Mouse (Mus musculus) heart, postnatal 0 days (tissue): ENCODE measurements at regions not wholly inside any gene's neighbourhood (a gene's known extent, or its start where the extent isn't known, plus 50 kb on each side); places are given as distances from the start of the nearest gene placed in this dataset.

Experiments
- ATAC-seq: fragments of 200-750 bp; cut with Nextera tagmentation; 2 replicates; pipeline ENCODE4 v1.8.0; 2017; ENCODE audit warnings: low read depth, moderate number of reproducible peaks, moderate library complexity; ENCODE audit not compliant: insufficient read depth
- DNase-seq: peaks from one replicate; pipeline ENCODE4 v3.0.0-alpha.2; 2016; ENCODE audit warnings: low spot score
- H3K27ac ChIP-seq: fragments of 300-500 bp; sonication (generic); 2 replicates; pipeline ENCODE4 v1.5.1; 2014; ENCODE audit warnings: low read depth, mild to moderate bottlenecking
- H3K27me3 ChIP-seq: fragments of 300-500 bp; sonication (generic); 2 replicates; pipeline ENCODE4 v1.6.1; 2014; ENCODE audit warnings: low read length, mixed read lengths; ENCODE audit not compliant: control insufficient read depth, insufficient read depth
- H3K36me3 ChIP-seq: fragments of 300-500 bp; sonication (generic); replicated peaks from 2 replicates; pipeline ENCODE4 v1.6.1; 2014; ENCODE audit warnings: low read length, mixed read lengths; ENCODE audit not compliant: control insufficient read depth, insufficient read depth
- H3K4me1 ChIP-seq: fragments of 300-500 bp; sonication (generic); 2 replicates; pipeline ENCODE4 v1.6.1; 2014; ENCODE audit warnings: antibody characterized with exemption; ENCODE audit not compliant: control insufficient read depth, insufficient read depth
- H3K4me2 ChIP-seq: fragments of 300-500 bp; sonication (generic); 2 replicates; pipeline ENCODE4 v1.6.1; 2014; ENCODE audit warnings: low read depth, mild to moderate bottlenecking, low read length, moderate library complexity
- H3K4me3 ChIP-seq: fragments of 300-500 bp; sonication (generic); 2 replicates; pipeline ENCODE4 v1.5.1; 2014; ENCODE audit warnings: low read depth, low read length
- H3K9ac ChIP-seq: fragments of 300-500 bp; sonication (generic); replicated peaks from 2 replicates; pipeline ENCODE4 v1.6.1; 2014; ENCODE audit warnings: low read depth, low read length, mixed read lengths
- H3K9me3 ChIP-seq: fragments of 300-500 bp; sonication (generic); replicated peaks from 2 replicates; pipeline ENCODE4 v1.6.1; 2016; ENCODE audit warnings: low read length; ENCODE audit not compliant: control insufficient read depth
- CTCF ChIP-seq: IDR thresholded peaks from 2 replicates; pipeline ENCODE4 v1.5.1; 2016; ENCODE audit warnings: antibody characterized with exemption, control low read depth, low read depth
- EP300 ChIP-seq: IDR thresholded peaks from 2 replicates; pipeline ENCODE4 v1.6.1; 2016; ENCODE audit warnings: antibody characterized with exemption, low read depth
- WGBS: fragments of 180-500 bp; shearing (Covaris S2); extraction: QIAGEN DNeasy Blood & Tissue Kit; methylation state at CpG from one replicate; pipeline ENCODE4 v1.1.7; 2014; 5-methylcytosine and 5-hydroxymethylcytosine counted together

DNA sequence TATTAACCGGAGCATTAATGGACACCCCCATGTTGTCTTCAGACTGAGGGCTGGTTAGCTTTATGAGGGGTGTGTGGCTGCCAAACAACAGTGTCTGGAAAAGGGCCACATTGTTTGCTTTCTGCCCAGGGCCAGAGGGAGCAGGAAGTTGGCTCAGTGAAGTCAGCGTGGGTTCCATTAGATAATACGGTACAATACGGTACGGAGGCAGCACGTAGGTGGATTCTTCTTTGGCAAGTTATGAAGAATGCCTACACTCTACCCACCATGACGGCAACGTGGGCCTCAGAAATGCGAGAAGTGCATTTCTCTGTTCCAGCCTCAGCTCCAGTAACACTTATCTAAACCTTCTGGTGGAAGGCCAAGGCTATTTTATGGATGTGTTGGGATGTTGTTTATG is 108.2 kb downstream of the Gm10260 start:
- no peak for ATAC-seq
- Histone ChIP-seq H3K9ac (no peak overlapping the region), H3K9me3 (no peaks in the 10 kb centered on the region), H3K27me3 (no peaks in the 10 kb centered on the region), H3K4me3 (no peak overlapping the region), H3K27ac (no peak overlapping the region), H3K36me3 (no peaks in the 10 kb centered on the region), H3K4me1 (no peaks in the 10 kb centered on the region), H3K4me2 (no peak overlapping the region)
- WGBS: 78% methylated on average over 9 of the region's 9 CpGs
- DNase-seq: no peak
- TF ChIP-seq EP300 (no peak), CTCF (no peak)

DNA sequence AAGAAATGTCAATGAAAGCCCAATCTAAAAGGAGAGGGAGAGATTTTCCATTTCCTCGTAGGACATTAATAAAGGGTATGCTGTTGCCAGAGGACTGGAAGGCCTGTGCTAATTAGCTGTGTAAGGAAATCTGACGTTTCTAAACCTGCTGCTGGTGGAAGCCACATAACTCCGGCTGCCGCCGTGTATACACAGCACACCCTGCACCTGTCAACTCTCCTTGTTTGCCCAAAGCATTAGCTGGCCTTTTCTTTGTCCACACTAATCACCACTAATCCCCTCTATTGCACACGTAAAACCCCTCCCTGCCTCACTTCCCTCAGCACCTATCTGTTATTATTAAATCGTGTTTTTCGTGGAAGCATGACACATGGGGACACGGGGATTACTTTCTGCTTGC is 108.7 kb downstream of the Gm10260 start:
- Histone ChIP-seq H3K4me2 (no peak overlapping the region), H3K4me1 (0 out of 2 replicates have a peak, but pooled peaks cover under 1% of the 10 kb centered on the region), H3K9me3 (no peaks in the 10 kb centered on the region), H3K27ac (no peak overlapping the region), H3K9ac (no peak overlapping the region), H3K36me3 (no peaks in the 10 kb centered on the region), H3K27me3 (no peaks in the 10 kb centered on the region), H3K4me3 (no peak overlapping the region)
- TF ChIP-seq CTCF (no peak), EP300 (no peak)
- 79% methylated on average over 9 of the region's 9 CpGs for WGBS
- no peak for ATAC-seq
- no peak for DNase-seq

DNA sequence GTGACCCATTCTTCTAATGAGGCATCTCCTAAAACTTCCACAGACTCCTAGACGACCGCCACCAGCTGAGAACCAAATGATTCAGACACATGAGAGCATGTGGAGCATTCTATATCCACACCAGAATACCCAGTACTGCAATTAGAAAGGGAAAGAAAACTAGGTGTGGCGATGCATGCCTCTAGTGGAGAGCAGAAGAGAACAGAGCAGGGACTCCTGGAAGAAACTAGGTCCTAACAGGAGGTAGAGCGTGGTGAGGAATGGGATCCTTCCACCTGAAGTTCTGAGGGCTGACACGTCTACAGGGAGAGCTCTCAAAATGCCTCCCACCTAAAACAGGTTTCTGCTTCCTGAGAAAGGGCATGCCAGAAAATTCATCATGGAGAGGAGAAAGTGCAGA is 109.3 kb downstream of the Gm10260 start:
- ATAC-seq: no peak
- Histone ChIP-seq H3K27ac (no peak overlapping the region), H3K4me1 (peaks cover 6% of the 10 kb centered on the region), H3K9me3 (no peaks in the 10 kb centered on the region), H3K4me3 (no peak overlapping the region), H3K4me2 (no peak overlapping the region), H3K27me3 (no peaks in the 10 kb centered on the region), H3K9ac (no peak overlapping the region), H3K36me3 (no peaks in the 10 kb centered on the region)
- TF ChIP-seq EP300 (no peak), CTCF (no peak)
- no peak for DNase-seq
- 95% methylated on average over 5 of the region's 5 CpGs for WGBS

DNA sequence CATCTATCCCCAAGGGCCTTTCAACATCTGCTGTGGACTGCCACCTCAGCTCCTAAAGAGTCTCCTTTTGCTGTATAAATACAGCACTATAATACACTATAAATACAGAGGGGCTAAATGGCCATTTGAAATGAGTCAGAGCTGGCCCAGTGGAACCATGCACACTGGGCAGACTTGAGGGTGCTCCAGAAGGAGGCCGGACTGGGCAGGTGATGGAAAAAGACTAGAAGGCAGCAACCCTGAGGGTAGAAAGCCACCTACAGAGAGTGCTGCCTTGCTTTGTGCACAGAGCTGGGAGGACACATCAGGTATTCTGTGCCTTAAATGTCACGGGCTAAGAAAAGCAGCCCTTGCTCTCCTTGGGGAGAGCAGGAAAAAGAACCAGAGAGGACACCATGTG is 110.2 kb downstream of the Gm10260 start:
- DNase-seq: no peak
- no peak overlapping the region for H3K9ac ChIP-seq
- no peak overlapping the region for H3K27ac ChIP-seq
- no peak overlapping the region for H3K4me2 ChIP-seq
- 85% methylated on average over 2 of the region's 2 CpGs for WGBS
- H3K9me3 ChIP-seq: no peaks in the 10 kb centered on the region
- no peak for ATAC-seq
- H3K4me1 ChIP-seq: peaks cover 10% of the 10 kb centered on the region
- H3K36me3 ChIP-seq: no peaks in the 10 kb centered on the region
- no peak overlapping the region for H3K4me3 ChIP-seq
- H3K27me3 ChIP-seq: no peaks in the 10 kb centered on the region
- TF ChIP-seq CTCF: no peak
- no peak for TF ChIP-seq EP300

DNA sequence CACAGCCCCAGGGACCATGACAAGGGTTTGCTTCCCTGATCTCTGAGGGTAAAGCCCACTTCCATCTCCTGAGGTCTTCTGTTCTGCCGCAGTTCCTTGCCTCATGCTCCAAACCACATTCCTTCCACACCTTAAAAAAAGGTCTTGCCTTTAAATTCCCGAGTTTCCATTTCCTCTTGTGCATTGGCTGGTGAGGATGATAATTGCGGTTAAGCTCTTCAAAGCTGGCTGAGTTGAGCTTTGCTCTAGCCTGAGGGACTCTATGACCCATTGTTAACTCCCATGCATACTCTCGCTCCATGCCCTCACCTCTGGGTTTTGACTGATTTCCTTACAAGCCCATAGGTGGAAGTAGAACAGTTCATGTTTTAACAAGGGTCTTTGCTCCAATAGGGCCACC is 112.9 kb downstream of the Gm10260 start:
- DNase-seq (no peak), ATAC-seq (no peak)
- TF ChIP-seq EP300 (no peak), CTCF (no peak)
- Histone ChIP-seq H3K27ac (no peak overlapping the region), H3K9me3 (no peaks in the 10 kb centered on the region), H3K4me3 (no peak overlapping the region), H3K36me3 (no peaks in the 10 kb centered on the region), H3K9ac (no peak overlapping the region), H3K27me3 (no peaks in the 10 kb centered on the region), H3K4me2 (no peak overlapping the region), H3K4me1 (peaks cover 14% of the 10 kb centered on the region)
- WGBS: 81% methylated on average over 4 of the region's 4 CpGs

DNA sequence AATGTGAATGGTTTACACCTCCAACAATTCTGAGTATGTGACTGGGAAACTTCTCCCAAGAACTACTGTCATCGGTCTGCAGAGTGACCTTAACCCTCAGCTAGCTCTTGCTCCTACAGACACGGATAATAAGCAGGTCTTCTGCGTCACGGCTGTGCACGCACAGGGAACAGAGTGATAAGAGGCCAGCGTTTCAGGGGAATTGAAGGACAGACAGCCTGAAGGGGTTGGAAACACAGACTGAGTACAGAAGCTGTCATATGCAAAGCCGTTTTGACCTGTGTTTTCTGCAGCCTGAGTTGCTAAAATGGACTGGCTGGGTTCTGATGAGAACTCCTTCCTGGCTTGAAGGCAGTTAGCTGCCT is 114.4 kb downstream of the Gm10260 start:
- DNase-seq: peak; percentile 56

More for the DNA sequence above, 114.4 kb downstream of the Gm10260 start:
- no peak for TF ChIP-seq EP300
- Histone ChIP-seq H3K4me1 (peaks cover 14% of the 10 kb centered on the region), H3K9ac (no peak overlapping the region), H3K27me3 (no peaks in the 10 kb centered on the region), H3K9me3 (no peaks in the 10 kb centered on the region), H3K4me2 (no peak overlapping the region; the same call in 1 of the 2 replicates), H3K4me3 (no peak overlapping the region), H3K27ac (peak overlapping the region; percentile 50), H3K36me3 (no peaks in the 10 kb centered on the region)
- ATAC-seq: peak; percentile 77
- 14% methylated on average over 7 of the region's 7 CpGs for WGBS
